Mouse (Mus musculus) erythroblast, embryonic 14.5 days (primary cell): ENCODE measurements around the gene Stam.

Source experiments
- GATA1 ChIP-seq: IDR thresholded peaks from 2 replicates; pipeline ENCODE4 v1.6.1; 2012; ENCODE audit warnings: low read length, inconsistent platforms, mixed read lengths
- TAL1 ChIP-seq: IDR thresholded peaks from 3 replicates; pipeline ENCODE4 v1.6.1; 2012; ENCODE audit warnings: low read length, inconsistent platforms, mixed read lengths

GRCm38 (mm10) chr2:14164459-14165030 lies 90.6 kb downstream of the Stam start:
- no peak for TF ChIP-seq GATA1
- TF ChIP-seq TAL1: no peak
